Mouse (Mus musculus) cerebellum, adult 8-10 months (tissue): ENCODE data around the gene Il6ra.

Experiments used
- DNase-seq: peaks from one replicate; pipeline ENCODE4 v3.0.0; 2022

Gene Il6ra

GRCm38 (mm10) chr3:89909703-89910542 is 3.1 kb downstream of the Il6ra start:
- DNase-seq, result no peak

- no peak for DNase-seq
Measured at GRCm38 (mm10) chr3:89908836-89909235, 4.2 kb downstream of the Il6ra start.

- no peak for DNase-seq
Measured at GRCm38 (mm10) chr3:89907846-89908245, 5.2 kb downstream of the Il6ra start.

GRCm38 (mm10) chr3:89899511-89899908 is 13.5 kb downstream of the Il6ra start:
- DNase-seq, result no peak

- DNase-seq, result no peak
Measured at GRCm38 (mm10) chr3:89898870-89899510, 14.0 kb downstream of the Il6ra start.

- DNase-seq, result no peak
Measured at GRCm38 (mm10) chr3:89898011-89898410, 15.0 kb downstream of the Il6ra start.

GRCm38 (mm10) chr3:89897204-89897796 is 15.7 kb downstream of the Il6ra start:
- no peak for DNase-seq

GRCm38 (mm10) chr3:89896571-89896970 is 16.4 kb downstream of the Il6ra start:
- no peak for DNase-seq

GRCm38 (mm10) chr3:89892517-89893106 is 20.4 kb downstream of the Il6ra start:
- no peak for DNase-seq

GRCm38 (mm10) chr3:89891696-89892095 is 21.3 kb downstream of the Il6ra start:
- no peak for DNase-seq

- no peak for DNase-seq
Measured at GRCm38 (mm10) chr3:89889841-89890430, 23.1 kb downstream of the Il6ra start.

GRCm38 (mm10) chr3:89887582-89888230 is 25.3 kb downstream of the Il6ra start:
- no peak for DNase-seq

GRCm38 (mm10) chr3:89885766-89886165 is 27.2 kb downstream of the Il6ra start:
- DNase-seq, result no peak

- DNase-seq, result no peak
Measured at GRCm38 (mm10) chr3:89883582-89884041, 29.4 kb downstream of the Il6ra start.

- DNase-seq, result no peak
Measured at GRCm38 (mm10) chr3:89882556-89883181, 30.3 kb downstream of the Il6ra start.

GRCm38 (mm10) chr3:89880036-89880851 is 32.8 kb downstream of the Il6ra start:
- DNase-seq, result no peak

GRCm38 (mm10) chr3:89879326-89879725 is 33.7 kb downstream of the Il6ra start:
- no peak for DNase-seq

GRCm38 (mm10) chr3:89878456-89878855 is 34.5 kb downstream of the Il6ra start:
- no peak for DNase-seq

GRCm38 (mm10) chr3:89877129-89877528 is 35.9 kb downstream of the Il6ra start:
- DNase-seq, result no peak

- no peak for DNase-seq
Measured at GRCm38 (mm10) chr3:89876469-89876868, 36.5 kb downstream of the Il6ra start.

GRCm38 (mm10) chr3:89875781-89876180 is 37.2 kb downstream of the Il6ra start:
- DNase-seq, result no peak
